Mouse (Mus musculus): ENCODE results near the gene Tbc1d8. TPM values are rescaled to one million over a fixed set of nuclear protein-coding genes. Genes with fewer than 3 reads are reported as not detected.

Tbc1d8 gene
- polyA plus RNA-seq (2014; fragmentation: Illumina TruSeq; extraction: RNeasy Lipid Tissue Mini Kit (QIAGEN cat#74804); ENCODE audit: low read depth, low replicate concordance), result 5.6 TPM

DNA sequence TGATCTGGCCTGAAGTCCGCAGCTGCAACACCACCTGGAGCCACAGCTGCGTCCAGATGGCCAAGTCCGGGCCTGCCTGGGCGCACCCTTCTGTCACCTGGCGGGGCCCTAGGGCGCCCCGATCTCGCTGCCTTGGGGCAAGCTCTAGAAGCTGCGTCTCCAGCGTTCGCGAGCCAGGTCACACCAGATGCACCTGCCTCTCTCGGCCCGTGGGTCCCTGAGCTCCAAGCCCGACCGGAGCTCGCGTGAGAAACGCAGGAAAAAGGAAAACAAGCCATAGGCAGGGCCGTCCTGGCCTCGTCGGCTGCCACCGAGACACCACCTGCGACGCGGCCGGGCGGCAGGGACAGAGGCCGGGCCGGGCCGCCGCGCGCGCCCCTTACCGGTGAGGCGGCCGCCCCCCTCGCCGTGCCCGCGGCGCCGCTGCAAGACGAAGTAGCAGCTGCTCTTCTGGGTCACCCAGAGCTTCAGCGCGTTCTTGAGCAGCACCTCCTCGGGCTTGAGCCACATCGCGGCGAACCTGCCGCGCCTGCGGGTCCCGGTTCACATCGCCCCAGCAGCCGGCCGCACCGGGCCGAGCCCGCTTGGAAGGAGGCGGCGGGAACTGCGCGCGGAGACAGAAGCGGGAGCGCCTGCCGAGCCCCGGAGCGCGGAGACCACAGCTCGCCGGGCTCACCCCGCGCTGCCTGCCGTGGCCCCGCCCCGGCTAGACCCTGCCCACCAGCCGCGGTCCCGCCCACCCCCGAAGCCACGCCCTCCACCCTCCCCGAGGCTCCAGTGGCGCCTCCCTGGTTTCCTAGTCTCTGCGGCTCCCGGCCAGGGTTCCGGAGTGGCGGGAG is at the start of gene Tbc1d8:
Gene Tbc1d8 (minus strand): TSS at position 699 of the 839 bp plus-strand sequence.

DNA sequence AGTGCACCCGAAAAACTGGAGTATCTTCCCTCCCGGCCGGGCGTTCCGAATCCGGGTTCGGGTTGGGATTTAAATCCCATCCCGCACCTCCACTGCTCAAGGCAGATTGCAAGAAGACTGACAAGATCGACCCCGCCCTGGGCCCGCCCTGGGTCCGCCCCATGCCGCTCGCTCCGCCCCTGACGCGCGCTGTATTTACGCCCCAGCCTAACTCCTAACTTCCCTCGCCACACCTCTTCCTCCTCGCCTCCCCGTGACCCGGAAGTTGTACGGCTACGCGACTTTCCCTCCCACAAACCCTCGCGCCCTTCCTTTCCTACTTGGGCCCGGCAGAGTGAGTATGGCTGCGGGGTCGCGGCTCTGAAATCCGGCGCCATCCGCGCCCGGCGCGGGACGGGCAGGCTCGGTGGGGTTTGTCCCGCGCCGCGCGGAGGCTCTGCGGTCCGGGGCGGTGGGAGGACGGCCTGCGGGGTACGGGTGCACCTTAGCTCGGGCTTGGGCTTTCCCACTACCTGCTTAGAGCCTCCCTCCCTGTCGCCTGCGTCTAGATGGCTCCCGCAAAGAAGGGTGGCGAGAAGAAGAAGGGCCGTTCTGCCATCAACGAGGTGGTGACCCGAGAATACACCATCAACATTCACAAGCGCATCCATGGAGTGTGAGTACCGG is 110.8 kb downstream of the Tbc1d8 start, which contains the start of gene Rpl31:
Gene Rpl31 (plus strand): TSS at position 242 of the 666 bp plus-strand sequence.

Other genes starting within 250 kb of the Tbc1d8 start
- gene Rpl31, start 110.9 kb downstream of the Tbc1d8 start, polyA plus RNA-seq (2014; fragmentation: Illumina TruSeq; extraction: RNeasy Lipid Tissue Mini Kit (QIAGEN cat#74804); ENCODE audit: low read depth, low replicate concordance), result 592 TPM
- gene Cnot11, start 56.2 kb upstream of the Tbc1d8 start, polyA plus RNA-seq (2014; fragmentation: Illumina TruSeq; extraction: RNeasy Lipid Tissue Mini Kit (QIAGEN cat#74804); ENCODE audit: low read depth, low replicate concordance), result 15.6 TPM
- 9.3 TPM for gene Rnf149, start 98.7 kb upstream of the Tbc1d8 start, polyA plus RNA-seq (2014; fragmentation: Illumina TruSeq; extraction: RNeasy Lipid Tissue Mini Kit (QIAGEN cat#74804); ENCODE audit: low read depth, low replicate concordance)
- not detected for gene Creg2, start 172.7 kb upstream of the Tbc1d8 start, polyA plus RNA-seq (2014; fragmentation: Illumina TruSeq; extraction: RNeasy Lipid Tissue Mini Kit (QIAGEN cat#74804); ENCODE audit: low read depth, low replicate concordance)
- gene Rfx8, start 242.2 kb upstream of the Tbc1d8 start, polyA plus RNA-seq (2014; fragmentation: Illumina TruSeq; extraction: RNeasy Lipid Tissue Mini Kit (QIAGEN cat#74804); ENCODE audit: low read depth, low replicate concordance), result not detected

All from heart, adult 10 weeks (tissue).